Mouse (Mus musculus) neutrophil, adult 5-6 weeks (primary cell): ENCODE measurements around the gene Tada1. TPM values are rescaled to one million over a fixed set of nuclear protein-coding genes. Genes with fewer than 3 reads are reported as not detected.

ENCODE experiments used
- ATAC-seq: fragments of 151-379, 151-347 bp; 2 replicates; pipeline ENCODE4 v1.8.0; 2017; ENCODE audit warnings: mild to moderate bottlenecking, moderate TSS enrichment; ENCODE audit not compliant: insufficient number of reproducible peaks, poor library complexity, low FRiP score, severe bottlenecking; ENCODE audit errors: extremely low read depth
- total RNA-seq: library from RNA; stranded (forward); fragments of 200-1000 nt; gene quantifications from 2 replicates; pipeline ENCODE4 v1.2.3, GENCODE M21; 2017

The Tada1 gene
- total RNA-seq, 1 experiment from 2014 or later, result 26.4 TPM

DNA sequence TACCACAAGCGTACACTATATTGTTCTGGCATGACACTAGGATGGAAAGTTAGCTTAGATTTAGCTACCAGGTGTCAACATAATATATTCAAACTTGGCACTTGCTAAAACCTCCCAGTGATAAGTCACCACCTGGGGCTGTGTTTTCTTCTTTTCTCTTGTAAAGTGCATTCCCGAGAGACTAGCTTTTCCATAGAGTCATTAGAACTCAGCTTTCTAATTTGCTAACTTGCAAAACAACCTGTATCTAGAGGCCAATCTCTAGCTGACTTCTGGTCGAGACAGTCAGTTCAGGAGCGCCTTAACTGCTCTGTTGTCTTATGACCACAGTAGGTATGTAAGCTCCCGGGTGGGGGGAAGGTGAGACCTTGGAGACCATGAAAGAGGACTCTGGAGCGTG, 60.5 kb downstream of the Tada1 start:
- no peak for ATAC-seq

DNA sequence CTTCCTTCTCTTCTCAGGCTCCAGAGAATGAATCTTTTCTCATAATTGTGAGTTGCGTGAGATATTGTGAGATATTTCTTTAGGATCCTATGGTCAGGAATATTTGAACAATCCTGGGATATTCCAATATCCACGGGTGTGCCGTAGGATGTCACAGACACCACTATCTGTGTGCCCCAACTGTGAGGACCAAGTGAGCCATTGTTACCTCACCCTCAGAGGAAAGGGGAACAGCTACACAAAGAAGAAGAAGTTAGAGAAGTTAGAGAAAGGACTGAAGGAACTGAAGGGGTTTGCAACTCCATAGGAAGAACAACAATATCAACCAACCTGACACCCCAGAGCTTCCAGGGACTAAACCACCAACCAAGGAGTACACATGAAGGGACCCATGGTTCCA, 63.1 kb downstream of the Tada1 start:
- no peak for ATAC-seq

Other genes starting within 250 kb of the Tada1 start
- not detected in 2 replicates for gene Gpa33, start 248.9 kb upstream of the Tada1 start, total RNA-seq
- gene Mael, start 140.3 kb upstream of the Tada1 start, total RNA-seq, result not detected in 2 replicates
- not detected in 2 replicates for gene Ildr2, start 125.0 kb upstream of the Tada1 start, total RNA-seq
- 2.0 and 2.6 TPM in 2 replicates for gene Pogk, start 30.8 kb downstream of the Tada1 start, total RNA-seq
- not detected in 2 replicates for gene Gm4846, start 118.5 kb downstream of the Tada1 start, total RNA-seq